Mouse (Mus musculus) liver, embryonic 11.5 days (tissue): ENCODE measurements around the gene Map3k20. TPM values are rescaled to one million over a fixed set of nuclear protein-coding genes. Genes with fewer than 3 reads are reported as not detected.

ENCODE experiments used
- ATAC-seq: fragments of 200-750 bp; cut with Nextera tagmentation; replicated peaks from 2 replicates; pipeline ENCODE4 v1.8.0; 2017; ENCODE audit warnings: moderate number of reproducible peaks, mild to moderate bottlenecking, moderate TSS enrichment, moderate library complexity; ENCODE audit not compliant: low FRiP score
- DNase-seq: peaks from one replicate; pipeline ENCODE4 v3.0.0-alpha.2; 2017; ENCODE audit warnings: low spot score
- H3K27ac ChIP-seq: fragments of 300-500 bp; sonication (generic); 2 replicates; pipeline ENCODE4 v1.5.1; 2014; ENCODE audit warnings: mild to moderate bottlenecking, low read depth, low read length, control low read depth
- H3K27me3 ChIP-seq: fragments of 300-500 bp; sonication (generic); replicated peaks from 2 replicates; pipeline ENCODE4 v1.6.1; 2014; ENCODE audit warnings: low read length, mixed read lengths; ENCODE audit not compliant: control insufficient read depth, insufficient read depth
- H3K36me3 ChIP-seq: fragments of 300-500 bp; sonication (generic); 2 replicates; pipeline ENCODE4 v1.6.1; 2014; ENCODE audit warnings: mild to moderate bottlenecking, low read length, moderate library complexity, mixed read lengths; ENCODE audit not compliant: control insufficient read depth, insufficient read depth
- H3K4me1 ChIP-seq: fragments of 300-500 bp; sonication (generic); replicated peaks from 2 replicates; pipeline ENCODE4 v1.6.1; 2014; ENCODE audit warnings: low read length, mixed read lengths; ENCODE audit not compliant: control insufficient read depth, insufficient read depth
- H3K4me2 ChIP-seq: fragments of 300-500 bp; sonication (generic); 2 replicates; pipeline ENCODE4 v1.6.1; 2014; ENCODE audit warnings: mild to moderate bottlenecking, control low read depth, moderate library complexity
- H3K4me3 ChIP-seq: fragments of 300-500 bp; sonication (generic); 2 replicates; pipeline ENCODE4 v1.5.1; 2014; ENCODE audit warnings: low read depth, low read length, control low read depth
- H3K9ac ChIP-seq: fragments of 300-500 bp; sonication (generic); 2 replicates; pipeline ENCODE4 v1.6.1; 2014; ENCODE audit warnings: low read depth, low read length, control low read depth
- H3K9me3 ChIP-seq: fragments of 300-500 bp; sonication (generic); 2 replicates; pipeline ENCODE4 v1.6.1; 2016; ENCODE audit warnings: low read length, inconsistent platforms, mixed read lengths; ENCODE audit not compliant: control insufficient read depth
- WGBS: fragments of 180-500 bp; shearing (Covaris S2); extraction: QIAGEN DNeasy Blood & Tissue Kit; methylation state at CpG from one replicate; pipeline ENCODE4 v1.1.7; 2014; 5-methylcytosine and 5-hydroxymethylcytosine counted together
- polyA plus RNA-seq: library from polyadenylated mRNA; unstranded; fragments of >200 nt; fragmentation: Nextera tagmentation; extraction: Ambion mirVana; gene quantifications from 2 replicates; pipeline ENCODE4 v1.2.1, GENCODE M21; 2014

Map3k20 gene
- polyA plus RNA-seq, 1 experiment from 2014 or later, result 12.2 TPM

DNA sequence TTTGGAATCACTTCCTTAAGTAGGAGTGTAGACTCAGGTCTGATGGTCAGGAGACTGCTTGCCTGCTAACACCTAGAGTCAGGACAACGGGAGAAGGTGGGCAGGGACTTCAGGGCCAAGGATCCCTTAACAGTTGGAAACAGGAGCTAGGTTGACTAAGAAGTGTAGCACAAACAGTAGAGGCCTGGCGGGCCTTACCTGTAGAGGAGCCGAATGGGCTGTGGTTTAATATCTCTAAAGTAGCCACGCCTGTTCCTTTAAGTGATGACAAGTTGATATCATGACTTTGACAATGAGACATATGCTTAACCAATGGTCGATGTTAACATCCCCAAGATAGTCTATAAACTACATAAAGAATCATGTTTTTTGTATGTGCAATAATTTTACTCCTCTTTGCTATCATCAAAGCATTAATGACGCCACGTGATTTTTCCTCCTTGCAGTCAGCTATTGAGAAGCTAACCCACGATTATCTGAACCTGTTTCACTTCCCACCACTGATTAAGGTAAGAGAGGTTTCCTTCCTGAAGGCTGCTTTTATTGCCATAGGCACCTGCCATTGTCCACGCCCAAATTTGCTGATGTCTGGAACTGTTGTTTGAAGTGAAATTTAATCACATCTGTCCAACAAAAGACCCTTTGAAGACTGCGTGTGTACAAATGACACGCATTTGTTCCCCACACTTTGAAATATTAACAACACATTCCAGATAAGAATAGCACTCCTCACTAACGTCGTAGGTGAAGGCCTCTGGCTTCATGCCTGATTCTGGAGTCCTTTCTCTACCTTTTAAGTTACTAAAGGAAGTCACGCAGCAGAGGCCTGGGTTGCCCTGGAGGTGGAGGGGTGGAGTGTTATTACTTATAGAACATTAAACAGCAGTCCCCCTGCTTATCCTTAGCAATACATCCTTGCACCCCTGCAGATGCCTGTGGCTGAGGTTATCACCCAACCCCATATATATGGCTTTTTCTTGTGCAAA is 131.0 kb downstream of the Map3k20 start:
- Histone ChIP-seq H3K4me1 (no peaks in the 10 kb centered on the region; the same call in 1 of the 2 replicates), H3K9ac (no peak overlapping the region), H3K36me3 (no peaks in the 10 kb centered on the region), H3K4me2 (no peak overlapping the region), H3K9me3 (no peaks in the 10 kb centered on the region), H3K4me3 (no peak overlapping the region), H3K27ac (no peak overlapping the region), H3K27me3 (no peaks in the 10 kb centered on the region)
- 71% methylated on average over 14 of the region's 14 CpGs for WGBS
- DNase-seq (no peak), ATAC-seq (no peak)

DNA sequence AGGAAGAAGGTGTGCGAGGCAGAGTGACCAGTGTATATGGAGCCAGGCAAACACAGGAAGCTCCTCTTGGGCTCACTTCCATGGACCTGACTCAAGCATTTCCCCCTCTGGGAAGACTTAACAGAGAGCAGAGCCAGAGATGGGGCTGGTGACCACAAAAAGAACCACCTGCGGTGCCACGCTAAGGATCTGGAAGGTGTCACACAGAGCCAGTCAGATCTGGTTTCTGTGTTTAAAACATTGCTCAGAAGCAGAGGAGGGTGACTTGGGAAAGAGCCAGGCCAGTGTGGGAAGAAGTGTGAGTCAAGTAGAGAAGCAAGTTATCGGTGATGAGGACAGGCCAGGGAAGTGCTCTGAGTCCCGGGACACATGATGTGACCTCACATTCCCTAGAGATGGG is 135.1 kb downstream of the Map3k20 start:
- H3K9me3 ChIP-seq, result no peaks in the 10 kb centered on the region
- H3K4me3 ChIP-seq, result no peak overlapping the region
- ATAC-seq (no peak), DNase-seq (no peak)
- H3K9ac ChIP-seq, result no peak overlapping the region
- no peak overlapping the region for H3K4me2 ChIP-seq
- WGBS, result 90% methylated on average over 5 of the region's 5 CpGs
- no peak overlapping the region for H3K27ac ChIP-seq
- no peaks in the 10 kb centered on the region; the same call in 1 of the 2 replicates for H3K4me1 ChIP-seq
- no peaks in the 10 kb centered on the region for H3K36me3 ChIP-seq
- no peaks in the 10 kb centered on the region for H3K27me3 ChIP-seq

DNA sequence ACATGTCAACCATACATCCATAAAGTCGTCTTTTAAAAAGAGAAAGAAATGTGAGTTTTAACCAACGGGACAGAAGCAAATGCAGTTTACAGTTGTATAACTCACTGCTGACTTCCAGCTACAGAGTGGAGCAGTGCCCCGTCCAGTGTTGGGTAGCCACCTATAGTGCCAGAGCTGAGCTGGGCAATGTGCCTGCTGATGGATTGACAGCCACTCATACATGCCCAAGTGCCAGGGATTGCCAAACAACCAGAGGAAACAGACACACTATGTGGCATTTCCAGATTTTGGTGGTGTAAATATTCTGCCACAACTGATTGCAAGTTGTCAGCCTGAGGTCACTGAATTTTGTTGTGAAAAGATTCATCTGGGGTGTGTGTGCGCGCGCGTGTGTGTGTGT is 139.2 kb downstream of the Map3k20 start:
- Histone ChIP-seq H3K36me3 (no peaks in the 10 kb centered on the region), H3K27ac (no peak overlapping the region), H3K9ac (no peak overlapping the region), H3K4me1 (no peaks in the 10 kb centered on the region), H3K27me3 (no peaks in the 10 kb centered on the region), H3K4me3 (no peak overlapping the region), H3K9me3 (no peaks in the 10 kb centered on the region), H3K4me2 (no peak overlapping the region)
- 84% methylated on average over 7 of the region's 7 CpGs for WGBS
- no peak for ATAC-seq
- DNase-seq, result no peak

DNA sequence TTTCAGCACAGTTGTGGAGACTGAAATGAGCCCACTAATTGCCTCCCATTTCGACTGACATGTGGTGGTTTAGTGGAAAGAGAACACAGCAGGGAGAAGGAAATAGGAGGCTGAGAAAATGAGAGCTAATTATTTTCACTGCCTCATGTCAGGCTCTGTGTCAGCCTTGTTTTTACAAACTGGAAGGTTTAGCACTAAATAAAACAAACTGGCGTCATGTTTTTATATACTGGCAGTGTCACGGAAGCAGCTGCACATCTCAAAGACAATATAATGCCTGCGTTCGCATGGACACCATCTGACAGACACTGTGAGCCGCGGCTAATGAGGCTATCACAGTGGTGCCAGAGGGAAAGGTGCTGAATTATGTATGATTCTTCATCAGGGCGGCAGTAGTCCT is 141.3 kb downstream of the Map3k20 start:
- no peaks in the 10 kb centered on the region for H3K4me1 ChIP-seq
- WGBS, result 77% methylated on average over 8 of the region's 8 CpGs
- DNase-seq (no peak), ATAC-seq (no peak)
- no peaks in the 10 kb centered on the region for H3K9me3 ChIP-seq
- no peak overlapping the region for H3K4me3 ChIP-seq
- H3K27me3 ChIP-seq, result no peaks in the 10 kb centered on the region
- no peaks in the 10 kb centered on the region for H3K36me3 ChIP-seq
- H3K4me2 ChIP-seq, result no peak overlapping the region
- no peak overlapping the region for H3K9ac ChIP-seq
- H3K27ac ChIP-seq, result no peak overlapping the region

DNA sequence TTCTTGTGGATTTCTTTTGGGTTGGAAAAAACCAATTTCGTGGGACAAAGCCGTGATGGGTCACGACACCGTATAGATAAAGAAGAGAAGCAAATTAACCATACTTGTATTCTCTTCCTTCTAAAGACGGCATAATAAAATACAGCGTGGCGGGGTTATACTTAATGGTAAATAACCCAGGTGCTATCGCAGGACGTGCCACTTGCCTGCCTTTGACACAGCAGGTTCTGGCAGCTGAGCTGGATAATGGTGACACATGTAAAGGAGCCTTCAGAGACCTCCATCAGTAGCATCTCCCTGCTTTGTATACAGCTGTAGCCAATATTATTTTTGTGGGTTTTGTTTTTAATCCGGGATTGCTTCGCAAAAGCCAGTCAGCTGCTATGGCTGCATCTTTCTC is 141.9 kb downstream of the Map3k20 start:
- H3K4me3 ChIP-seq, result no peak overlapping the region
- no peak overlapping the region for H3K27ac ChIP-seq
- no peaks in the 10 kb centered on the region for H3K9me3 ChIP-seq
- H3K27me3 ChIP-seq, result no peaks in the 10 kb centered on the region
- no peak overlapping the region for H3K4me2 ChIP-seq
- no peak overlapping the region for H3K9ac ChIP-seq
- no peak for ATAC-seq
- no peaks in the 10 kb centered on the region for H3K4me1 ChIP-seq
- no peak for DNase-seq
- WGBS, result 87% methylated on average over 11 of the region's 11 CpGs
- H3K36me3 ChIP-seq, result no peaks in the 10 kb centered on the region

DNA sequence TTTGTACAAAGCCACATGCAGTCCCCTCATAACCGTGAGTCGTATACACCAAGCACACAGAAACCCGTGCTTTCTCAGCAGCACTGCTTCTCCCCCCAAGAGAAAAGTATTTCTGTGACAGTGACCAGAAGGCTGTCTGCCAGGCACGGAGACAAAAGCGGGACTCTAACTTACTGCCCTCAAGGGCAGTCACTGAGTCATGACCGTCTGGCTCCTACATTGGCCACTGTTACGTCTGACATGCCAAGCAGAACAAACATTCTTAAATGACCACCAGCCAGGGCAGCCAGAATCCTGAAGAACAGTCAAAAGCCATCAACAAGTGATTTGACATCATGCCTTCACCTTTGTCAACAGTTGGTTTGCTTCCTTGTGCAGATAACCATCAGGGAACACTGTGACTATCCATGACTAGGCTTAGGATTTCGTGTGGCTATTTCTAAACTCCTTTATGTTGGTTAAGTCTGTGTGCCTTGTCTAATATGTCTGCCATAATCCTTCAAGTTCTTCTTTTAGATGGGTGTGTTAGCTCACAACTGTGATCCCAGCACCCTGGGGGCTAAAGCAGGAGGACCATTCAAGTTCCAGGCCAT is 153.6 kb downstream of the Map3k20 start:
- H3K36me3 ChIP-seq, result no peaks in the 10 kb centered on the region; the same call in 1 of the 2 replicates
- 88% methylated on average over 8 of the region's 8 CpGs for WGBS
- H3K27ac ChIP-seq, result no peak overlapping the region
- H3K4me3 ChIP-seq, result no peak overlapping the region
- H3K4me1 ChIP-seq, result no peaks in the 10 kb centered on the region
- H3K4me2 ChIP-seq, result no peak overlapping the region
- no peak for DNase-seq
- H3K9ac ChIP-seq, result no peak overlapping the region
- no peaks in the 10 kb centered on the region for H3K27me3 ChIP-seq
- no peaks in the 10 kb centered on the region for H3K9me3 ChIP-seq
- no peak for ATAC-seq

DNA sequence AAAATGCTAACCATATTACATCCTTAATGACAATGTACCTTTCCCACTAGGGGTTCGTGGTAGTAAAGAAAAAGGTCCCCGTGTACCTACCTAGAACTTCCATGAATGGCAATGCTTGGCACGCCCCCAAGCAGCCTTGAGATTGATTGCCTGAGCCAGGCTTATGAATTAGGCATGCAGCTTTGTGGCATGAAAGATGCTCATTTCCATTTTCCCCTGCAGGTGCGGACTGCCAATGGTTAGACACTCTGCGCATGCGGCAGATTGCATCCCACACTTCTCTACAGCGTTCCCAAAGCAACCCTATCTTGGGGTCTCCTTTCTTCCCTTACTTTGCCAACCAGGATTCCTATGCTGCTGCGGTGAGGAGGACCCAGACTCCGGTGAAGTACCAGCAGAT is 155.6 kb downstream of the Map3k20 start:
- WGBS, result 91% methylated on average over 9 of the region's 9 CpGs

DNA sequence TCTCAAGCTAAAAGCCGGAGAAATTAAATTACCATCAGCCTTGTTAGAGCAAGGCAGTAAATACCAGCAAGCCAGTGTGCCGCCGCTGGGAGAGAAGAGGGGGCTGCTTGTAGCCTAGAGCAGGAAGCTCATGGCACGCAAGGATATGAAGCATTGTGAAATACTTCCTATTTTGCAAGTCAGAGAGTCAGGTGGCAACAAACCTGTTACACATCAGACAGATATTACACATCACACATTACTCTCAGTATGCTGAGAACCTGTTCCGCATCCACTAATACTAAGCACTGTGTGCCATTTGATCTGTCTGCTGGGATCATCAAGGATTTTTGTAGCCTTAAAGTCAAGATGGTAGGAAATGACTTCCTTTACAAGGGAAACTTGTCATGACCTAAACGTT is 157.4 kb downstream of the Map3k20 start:
- no peak overlapping the region for H3K4me3 ChIP-seq
- DNase-seq (no peak), ATAC-seq (no peak)
- H3K4me1 ChIP-seq, result no peaks in the 10 kb centered on the region
- H3K27ac ChIP-seq, result no peak overlapping the region
- H3K4me2 ChIP-seq, result no peak overlapping the region
- H3K9me3 ChIP-seq, result no peaks in the 10 kb centered on the region
- no peak overlapping the region for H3K9ac ChIP-seq
- WGBS, result 83% methylated on average over 6 of the region's 6 CpGs
- no peaks in the 10 kb centered on the region for H3K27me3 ChIP-seq
- no peaks in the 10 kb centered on the region; the same call in 1 of the 2 replicates for H3K36me3 ChIP-seq

More for the DNA sequence above, 155.6 kb downstream of the Map3k20 start:
- Histone ChIP-seq H3K9ac (no peak overlapping the region), H3K9me3 (no peaks in the 10 kb centered on the region), H3K4me3 (no peak overlapping the region), H3K36me3 (no peaks in the 10 kb centered on the region; the same call in 1 of the 2 replicates), H3K27me3 (no peaks in the 10 kb centered on the region), H3K27ac (no peak overlapping the region), H3K4me2 (no peak overlapping the region), H3K4me1 (no peaks in the 10 kb centered on the region)
- ATAC-seq, result no peak
- no peak for DNase-seq
